In genomic region chr11:54998284-54998683, GRCm38 (mm10) we compare ENCODE assay signal across 8 mouse cellular contexts. TPM values are rescaled to one million over a fixed set of nuclear protein-coding genes. Genes with fewer than 3 reads are reported as not detected.
DNase-seq lines count a peak whose midpoint lies in the region; ATAC-seq and TF ChIP-seq lines count a peak whose summit lies in the region.

No protein-coding gene starts in this region.

- TF ChIP-seq CTCF in CH12.LX (conservative IDR thresholded peaks at IDR 0.05 in 1 of 2, IDR thresholded peaks at IDR 0.05 in 1 of 2; ENCODE audit: low read depth in 2 of 2, low read length in 2 of 2), result peak; percentile 51 to 94
- TF ChIP-seq CTCF in thymus, adult 2 months (IDR thresholded peaks at IDR 0.05; ENCODE audit: borderline replicate concordance, control insufficient read depth, extremely low read depth, insufficient read depth, low read length, poor library complexity), result peak; percentile 97

- WGBS in forebrain, embryonic 11.5 days, result under 1% methylated on average over 12 of the region's 12 CpGs
- 4% methylated on average over 12 of the region's 12 CpGs for whole genome bisulfite sequencing in neural tube, embryonic 15.5 days
- 5% methylated on average over 12 of the region's 12 CpGs for WGBS in thymus, adult 2 months

- dilution Hi-C loops in CH12.LX (cut with MboI; ENCODE audit: extremely low pct_ligation_motif_present, extremely low pct_unique_long_range_greater_than_20kb, low sequenced_read_pairs), result no loop called here

- no peak overlapping the region for H3K4me3 ChIP-seq in CH12.LX (replicated peaks in 1 of 3; ENCODE audit: low read depth in 2 of 3, low read length in 2 of 3, poor library complexity in 1 of 3)
- no peak overlapping the region for H3K4me3 ChIP-seq in forebrain, embryonic 11.5 days (ENCODE audit: low read depth, low read length)
- H3K4me3 ChIP-seq in neural tube, embryonic 15.5 days (replicated peaks), result no peak overlapping the region
- no peak overlapping the region for H3K4me3 ChIP-seq in thymus, adult 2 months (ENCODE audit: control insufficient read depth, insufficient read depth, low read length)

- H3K4me2 ChIP-seq in CH12.LX (ENCODE audit: insufficient read depth, low read depth, poor library complexity, severe bottlenecking), result 0 out of 2 replicates have a peak overlapping the region, but pooled peaks have one; percentile 18
- no peak overlapping the region for H3K4me2 ChIP-seq in forebrain, embryonic 11.5 days (ENCODE audit: low read depth, low read length, severe bottlenecking)
- no peak overlapping the region for H3K4me2 ChIP-seq in neural tube, embryonic 15.5 days

- no peaks in the 10 kb centered on the region for H3K27me3 ChIP-seq in CH12.LX (replicated peaks)
- no peaks in the 10 kb centered on the region for H3K27me3 ChIP-seq in forebrain, embryonic 11.5 days (ENCODE audit: control insufficient read depth, insufficient read depth, low read length)
- H3K27me3 ChIP-seq in neural tube, embryonic 15.5 days (replicated peaks), result no peaks in the 10 kb centered on the region
- H3K27me3 ChIP-seq in thymus, adult 2 months (ENCODE audit: control insufficient read depth, insufficient read depth, low read length), result no peaks in the 10 kb centered on the region

- H3K79me2 ChIP-seq in CH12.LX (replicated peaks; ENCODE audit: control insufficient read depth, extremely low read depth, insufficient read depth, poor library complexity, severe bottlenecking), result no peaks in the 10 kb centered on the region

- peak; percentile 82 for TF ChIP-seq RAD21 in CH12.LX (IDR thresholded peaks at IDR 0.05; ENCODE audit: low read depth, low read length)

- intact Hi-C loops in heart, postnatal 10 days (cut with DNase I), result loop anchor here (1.0 to 2.0 kb wide), 3 partner anchors 15 to 89 kb away; no protein-coding TSS in a partner anchor

- peak; percentile 86 for DNase-seq in CH12.LX (ENCODE audit: extremely low read depth)
- peak; percentile 78 for DNase-seq in brain, adult 2 months (ENCODE audit: low read depth, low spot score)
- peak; percentile 79 for DNase-seq in forebrain, embryonic 11.5 days (ENCODE audit: low spot score)
- DNase-seq in heart, postnatal 10 days, result peak; percentile 75 to 81
- DNase-seq in kidney, postnatal 25 days, result peak; percentile 55 to 68
- peak; percentile 52 to 63 for DNase-seq in lung, adult 18-20 months
- peak; percentile 64 for DNase-seq in thymus, adult 2 months

- in situ Hi-C loops in CH12.LX (cut with MboI; ENCODE audit: low pct_ligation_motif_present, low pct_unique_long_range_greater_than_20kb, low sequenced_read_pairs), result loop anchor here (5.0 kb wide), 1 partner anchor 44 kb away; no protein-coding TSS in a partner anchor

- peaks cover 7 to 28% of the 10 kb centered on the region in 2 experiments for H3K4me1 ChIP-seq in CH12.LX (ENCODE audit: control insufficient read depth in 1 of 2, insufficient read depth in 2 of 2)
- H3K4me1 ChIP-seq in forebrain, embryonic 11.5 days (replicated peaks; ENCODE audit: control insufficient read depth, insufficient read depth, low read length), result no peaks in the 10 kb centered on the region
- no peaks in the 10 kb centered on the region for H3K4me1 ChIP-seq in neural tube, embryonic 15.5 days
- H3K4me1 ChIP-seq in thymus, adult 2 months (replicated peaks; ENCODE audit: control insufficient read depth, insufficient read depth, low read length), result peaks cover 2% of the 10 kb centered on the region; the same call in 1 of the 2 replicates

- H3K27ac ChIP-seq in CH12.LX (ENCODE audit: insufficient read depth, low read depth), result peak overlapping the region; percentile 57
- no peak overlapping the region for H3K27ac ChIP-seq in forebrain, embryonic 11.5 days (ENCODE audit: low read depth, low read length)
- H3K27ac ChIP-seq in neural tube, embryonic 15.5 days (replicated peaks), result no peak overlapping the region
- H3K27ac ChIP-seq in thymus, adult 2 months (ENCODE audit: control insufficient read depth, insufficient read depth, low read length), result no peak overlapping the region

- H3K36me3 ChIP-seq in CH12.LX (replicated peaks in 1 of 2; ENCODE audit: control insufficient read depth in 1 of 2, insufficient read depth in 1 of 2, low read length in 1 of 2), result peaks cover 42 to 80% of the 10 kb centered on the region in 2 experiments
- H3K36me3 ChIP-seq in forebrain, embryonic 11.5 days (ENCODE audit: control insufficient read depth, insufficient read depth, low read length), result no peaks in the 10 kb centered on the region
- peaks cover 19% of the 10 kb centered on the region for H3K36me3 ChIP-seq in neural tube, embryonic 15.5 days
- H3K36me3 ChIP-seq in thymus, adult 2 months (ENCODE audit: control insufficient read depth, insufficient read depth, low read length), result peaks cover 16% of the 10 kb centered on the region

- ATAC-seq in forebrain, embryonic 11.5 days (replicated peaks; ENCODE audit: low FRiP score), result peak; percentile 64
- ATAC-seq in neural tube, embryonic 15.5 days (ENCODE audit: low FRiP score), result peak; percentile 59; the same call in 1 of the 2 replicates

- TF ChIP-seq EP300 in CH12.LX (IDR thresholded peaks at IDR 0.05; ENCODE audit: low read length), result no peak

- peak; percentile 25; the same call in 1 of the 2 replicates for TF ChIP-seq POLR2A in CH12.LX (IDR thresholded peaks at IDR 0.05; ENCODE audit: low read depth, low read length)
- no peak for TF ChIP-seq POLR2A in thymus, adult 2 months (IDR thresholded peaks at IDR 0.05; ENCODE audit: control insufficient read depth, extremely low read depth, insufficient read depth, low read length, poor library complexity)

- peaks cover 5% of the 10 kb centered on the region for H3K9me3 ChIP-seq in CH12.LX (replicated peaks; ENCODE audit: low read length)
- H3K9me3 ChIP-seq in forebrain, embryonic 11.5 days (ENCODE audit: control insufficient read depth, low read length), result peaks cover 3% of the 10 kb centered on the region; the same call in 1 of the 2 replicates
- no peaks in the 10 kb centered on the region for H3K9me3 ChIP-seq in neural tube, embryonic 15.5 days (replicated peaks)

- no peak overlapping the region for H3K9ac ChIP-seq in CH12.LX (ENCODE audit: insufficient read depth, low read depth)
- H3K9ac ChIP-seq in forebrain, embryonic 11.5 days (ENCODE audit: low read length), result no peak overlapping the region
- no peak overlapping the region for H3K9ac ChIP-seq in neural tube, embryonic 15.5 days (replicated peaks)

TF ChIP-seq in CH12.LX, 34 proteins besides CTCF, POLR2A, EP300 and RAD21:
- peak; percentile 88 for TF ChIP-seq ELF1 (IDR thresholded peaks at IDR 0.05; ENCODE audit: low read depth, low read length)
- TF ChIP-seq SMC3 (IDR thresholded peaks at IDR 0.05; ENCODE audit: low read depth, low read length), result peak; percentile 98
- 0 out of 2 replicates have a peak, but pooled peaks have one; percentile 9 for TF ChIP-seq MEF2A (IDR thresholded peaks at IDR 0.05; ENCODE audit: borderline replicate concordance, low read depth, low read length)
- TF ChIP-seq ZC3H11A (IDR thresholded peaks at IDR 0.05; ENCODE audit: low read depth, low read length), result peak; percentile 94
- no peak for TF ChIP-seq UBTF (IDR thresholded peaks at IDR 0.05; ENCODE audit: low read depth, low read length)
- TF ChIP-seq NELFE (IDR thresholded peaks at IDR 0.05; ENCODE audit: low read depth, low read length), result peak; percentile 36; the same call in 1 of the 2 replicates
- no peak for TF ChIP-seq RCOR1 (conservative IDR thresholded peaks at IDR 0.05; ENCODE audit: low read depth, low read length)

RNA-seq across cellular contexts. Expression of gene Anxa6, which starts 35.0 kb away (rescaled TPM):
- total RNA-seq in CH12.LX (2012; rRNA removed), result 163 and 168 TPM in 2 replicates
- 115 and 125 TPM in 2 replicates for total RNA-seq in CH12.LX (2014; rRNA removed)
- polyA plus RNA-seq in CH12.LX (2012; ENCODE audit: insufficient read length, low read depth), result 162 and 163 TPM in 2 replicates
- 59.6 and 66.7 TPM in 2 replicates for polyA plus RNA-seq in forebrain, embryonic 11.5 days (2014; fragmentation: Nextera tagmentation; extraction: Ambion mirVana)
- total RNA-seq in heart, postnatal 10 days (2021), result 100 to 1,000 TPM; 319 to 333 TPM
- 98.4 and 142 TPM in 2 replicates for polyA plus RNA-seq in neural tube, embryonic 15.5 days (2015; fragmentation: Nextera tagmentation; extraction: Ambion mirVana)
- 121 and 130 TPM in 2 replicates for polyA plus RNA-seq in thymus, adult 2 months (2012; rRNA removed)

RNA-seq across cellular contexts. Expression of gene Tnip1, which starts 35.6 kb away (rescaled TPM):
- 67.8 and 76.2 TPM in 2 replicates for total RNA-seq in CH12.LX (2012; rRNA removed)
- 34.9 and 36.1 TPM in 2 replicates for total RNA-seq in CH12.LX (2014; rRNA removed)
- polyA plus RNA-seq in CH12.LX (2012; ENCODE audit: insufficient read length, low read depth), result 134 and 137 TPM in 2 replicates
- polyA plus RNA-seq in forebrain, embryonic 11.5 days (2014; fragmentation: Nextera tagmentation; extraction: Ambion mirVana), result 9.4 and 10.3 TPM in 2 replicates
- 10 to 100 TPM; 33.4 to 37.1 TPM for total RNA-seq in heart, postnatal 10 days (2021)
- polyA plus RNA-seq in neural tube, embryonic 15.5 days (2015; fragmentation: Nextera tagmentation; extraction: Ambion mirVana), result 20.0 and 23.2 TPM in 2 replicates
- polyA plus RNA-seq in thymus, adult 2 months (2012; rRNA removed), result 114 and 121 TPM in 2 replicates
